Mouse (Mus musculus) thymus, adult 18-20 months (tissue): Measurements from ENCODE around the gene Higd1b.

Experiments
- DNase-seq, 2 experiments: peaks; one replicate each; pipeline ENCODE4 v3.0.0; 2022; ENCODE audit warnings: mixed read lengths in 2 of 2

Higd1b gene

GRCm38 (mm10) chr11:102838616-102839150, 3.0 kb downstream of the Higd1b start:
- DNase-seq, result no peak

GRCm38 (mm10) chr11:102845926-102846325, 10.3 kb downstream of the Higd1b start:
- no peak for DNase-seq

- peak in 1 of 2 experiments; percentile 10 for DNase-seq
Measured at GRCm38 (mm10) chr11:102851883-102852282, 16.2 kb downstream of the Higd1b start.

GRCm38 (mm10) chr11:102853760-102854159, 18.1 kb downstream of the Higd1b start:
- DNase-seq, result no peak

GRCm38 (mm10) chr11:102855941-102856340, 20.3 kb downstream of the Higd1b start:
- DNase-seq, result no peak

- DNase-seq, result no peak
Measured at GRCm38 (mm10) chr11:102858951-102859350, 23.3 kb downstream of the Higd1b start.

- no peak for DNase-seq
Measured at GRCm38 (mm10) chr11:102859933-102860332, 24.3 kb downstream of the Higd1b start.

- no peak for DNase-seq
Measured at GRCm38 (mm10) chr11:102864272-102864671, 28.6 kb downstream of the Higd1b start.

- no peak for DNase-seq
Measured at GRCm38 (mm10) chr11:102874801-102875334, 39.2 kb downstream of the Higd1b start.

GRCm38 (mm10) chr11:102879558-102879957, 43.9 kb downstream of the Higd1b start:
- DNase-seq, result no peak

GRCm38 (mm10) chr11:102880585-102881313, 45.1 kb downstream of the Higd1b start, which contains the start of the genes Eftud2 and Ccdc103:
Eftud2 (minus strand) TSS chr11:102880985.
Ccdc103 (plus strand) TSS chr11:102881204.
- peak; percentile 80 to 88 for DNase-seq

- DNase-seq, result no peak
Measured at GRCm38 (mm10) chr11:102881314-102882198, 45.9 kb downstream of the Higd1b start.

- DNase-seq, result no peak
Measured at GRCm38 (mm10) chr11:102884616-102885219, 49.1 kb downstream of the Higd1b start, which contains the start of gene Fam187a. Fam187a (plus strand) TSS chr11:102885169.

GRCm38 (mm10) chr11:102887433-102887832, 51.8 kb downstream of the Higd1b start:
- no peak for DNase-seq
